Mouse (Mus musculus) naive thymus-derived CD4-positive, alpha-beta T cell, adult 2 months (primary cell): Measurements from ENCODE around the gene Spata31d1d.
A peak's percentile ranks its signal among the peaks of the same experiment; 100 is the strongest.
"Not testable (repeated sequence)": the region's sequence is repeated elsewhere in the genome, so short reads cannot be mapped to it uniquely, and the experiment has no call there.

Source experiments
- DNase-seq: peaks from one replicate; pipeline ENCODE4 v3.0.0-alpha.2; 2011; ENCODE audit warnings: low read depth

Gene Spata31d1d

GRCm38 (mm10) chr13:59731652-59732051 lies at the start of gene Spata31d1d:
TSS of gene Spata31d1d (minus strand) at chr13:59731752.
- no peak for DNase-seq

GRCm38 (mm10) chr13:59779744-59780264 lies 48.3 kb upstream of the Spata31d1d start:
- DNase-seq = peak; percentile 37

- DNase-seq = peak; percentile 58
Observed at GRCm38 (mm10) chr13:59779213-59779612, 47.7 kb upstream of the Spata31d1d start.

GRCm38 (mm10) chr13:59775168-59775567 lies 43.6 kb upstream of the Spata31d1d start:
- no peak for DNase-seq

GRCm38 (mm10) chr13:59771257-59771656 lies 39.7 kb upstream of the Spata31d1d start:
- DNase-seq = peak; percentile 57

GRCm38 (mm10) chr13:59770847-59771246 lies 39.3 kb upstream of the Spata31d1d start:
- peak; percentile 59 for DNase-seq

- no peak for DNase-seq
Observed at GRCm38 (mm10) chr13:59770164-59770562, 38.6 kb upstream of the Spata31d1d start.

- DNase-seq = peak; percentile 99
Observed at GRCm38 (mm10) chr13:59769296-59770163, 38.0 kb upstream of the Spata31d1d start, which contains the start of gene Isca1. TSS of gene Isca1 (minus strand) at chr13:59769810.

GRCm38 (mm10) chr13:59768531-59768930 lies 37.0 kb upstream of the Spata31d1d start:
- peak; percentile 20 for DNase-seq

- no peak for DNase-seq
Observed at GRCm38 (mm10) chr13:59766786-59767515, 35.4 kb upstream of the Spata31d1d start.

- no peak for DNase-seq
Observed at GRCm38 (mm10) chr13:59762791-59763190, 31.2 kb upstream of the Spata31d1d start.

GRCm38 (mm10) chr13:59756906-59757305 lies 25.4 kb upstream of the Spata31d1d start:
- DNase-seq = no peak

GRCm38 (mm10) chr13:59750310-59750709 lies 18.8 kb upstream of the Spata31d1d start:
- no peak for DNase-seq

- no peak for DNase-seq
Observed at GRCm38 (mm10) chr13:59746711-59747110, 15.2 kb upstream of the Spata31d1d start, which contains the start of gene 1700014D04Rik. TSS of gene 1700014D04Rik (minus strand) at chr13:59746752.

GRCm38 (mm10) chr13:59746164-59746563 lies 14.6 kb upstream of the Spata31d1d start:
- DNase-seq = no peak

- no peak for DNase-seq
Observed at GRCm38 (mm10) chr13:59745462-59745861, 13.9 kb upstream of the Spata31d1d start.

- peak; percentile 46 for DNase-seq
Observed at GRCm38 (mm10) chr13:59741697-59742096, 10.1 kb upstream of the Spata31d1d start.

- DNase-seq = no peak
Observed at GRCm38 (mm10) chr13:59741096-59741495, 9.5 kb upstream of the Spata31d1d start.

GRCm38 (mm10) chr13:59739397-59739796 lies 7.8 kb upstream of the Spata31d1d start:
- DNase-seq = no peak

- no peak for DNase-seq
Observed at GRCm38 (mm10) chr13:59738455-59738854, 6.9 kb upstream of the Spata31d1d start.

- no peak for DNase-seq
Observed at GRCm38 (mm10) chr13:59735190-59735589, 3.6 kb upstream of the Spata31d1d start.

GRCm38 (mm10) chr13:59734347-59734746 lies 2.8 kb upstream of the Spata31d1d start:
- DNase-seq = not testable (repeated sequence)

- DNase-seq = no peak
Observed at GRCm38 (mm10) chr13:59733936-59734335, 2.4 kb upstream of the Spata31d1d start.
